Mouse (Mus musculus): ENCODE measurements around the gene Kif22.
A peak's percentile ranks its signal among the peaks of the same experiment; 100 is the strongest.
"Not testable (repeated sequence)": the region's sequence is repeated elsewhere in the genome, so short reads cannot be mapped to it uniquely, and the experiment has no call there.

The Kif22 gene

DNA sequence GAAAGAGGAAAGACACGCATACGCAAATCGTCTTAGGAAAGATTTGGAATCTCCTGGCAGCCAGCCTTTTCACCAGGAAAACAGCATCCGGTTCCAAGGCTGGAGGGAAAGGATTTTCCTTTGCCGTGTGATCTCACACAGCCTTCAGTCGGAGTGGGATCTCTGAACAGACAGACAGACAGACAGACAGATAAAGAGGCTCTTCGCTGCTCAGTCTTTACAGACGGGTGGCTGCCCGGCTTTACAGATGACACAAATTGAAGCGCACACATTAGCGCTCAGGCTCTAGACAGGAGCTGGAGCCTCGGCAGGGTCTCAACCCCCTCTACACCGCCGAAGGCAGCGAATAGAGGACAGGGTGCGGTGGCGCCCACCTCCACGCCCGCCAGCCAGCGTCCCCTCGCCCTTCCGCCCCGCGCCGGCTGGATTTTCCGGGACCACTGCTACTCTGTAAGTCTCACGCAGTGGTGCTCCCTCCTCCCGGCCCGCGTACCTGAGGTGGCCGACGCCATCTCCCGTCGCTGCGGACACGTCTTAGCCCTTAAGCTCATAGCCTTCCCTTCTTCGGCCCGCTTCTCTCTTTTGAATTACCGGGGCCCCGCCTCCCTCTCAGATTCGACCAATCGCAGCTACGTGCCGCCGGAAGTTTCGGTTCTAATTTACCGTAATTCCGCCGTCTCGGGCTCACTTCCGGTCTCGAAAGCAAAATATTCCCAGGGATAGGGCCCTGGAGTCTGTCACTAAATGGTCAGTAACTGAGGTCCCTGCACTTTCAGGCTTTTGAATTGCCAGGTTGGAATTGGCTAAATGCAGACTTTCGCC, at the start of gene Kif22:
Gene Kif22 (minus strand): TSS at position 621 of the 822 bp plus-strand sequence.
- DNase-seq, result peak; percentile 89 to 91

- peak; percentile 98 to 99 for DNase-seq
Observed at GRCm38 (mm10) chr7:127091114-127091896, 49.0 kb upstream of the Kif22 start, which contains the start of gene AI467606. AI467606 (plus strand) TSS chr7:127091359.

GRCm38 (mm10) chr7:127090154-127091113, 48.2 kb upstream of the Kif22 start:
- peak; percentile 28 to 37 for DNase-seq

DNA sequence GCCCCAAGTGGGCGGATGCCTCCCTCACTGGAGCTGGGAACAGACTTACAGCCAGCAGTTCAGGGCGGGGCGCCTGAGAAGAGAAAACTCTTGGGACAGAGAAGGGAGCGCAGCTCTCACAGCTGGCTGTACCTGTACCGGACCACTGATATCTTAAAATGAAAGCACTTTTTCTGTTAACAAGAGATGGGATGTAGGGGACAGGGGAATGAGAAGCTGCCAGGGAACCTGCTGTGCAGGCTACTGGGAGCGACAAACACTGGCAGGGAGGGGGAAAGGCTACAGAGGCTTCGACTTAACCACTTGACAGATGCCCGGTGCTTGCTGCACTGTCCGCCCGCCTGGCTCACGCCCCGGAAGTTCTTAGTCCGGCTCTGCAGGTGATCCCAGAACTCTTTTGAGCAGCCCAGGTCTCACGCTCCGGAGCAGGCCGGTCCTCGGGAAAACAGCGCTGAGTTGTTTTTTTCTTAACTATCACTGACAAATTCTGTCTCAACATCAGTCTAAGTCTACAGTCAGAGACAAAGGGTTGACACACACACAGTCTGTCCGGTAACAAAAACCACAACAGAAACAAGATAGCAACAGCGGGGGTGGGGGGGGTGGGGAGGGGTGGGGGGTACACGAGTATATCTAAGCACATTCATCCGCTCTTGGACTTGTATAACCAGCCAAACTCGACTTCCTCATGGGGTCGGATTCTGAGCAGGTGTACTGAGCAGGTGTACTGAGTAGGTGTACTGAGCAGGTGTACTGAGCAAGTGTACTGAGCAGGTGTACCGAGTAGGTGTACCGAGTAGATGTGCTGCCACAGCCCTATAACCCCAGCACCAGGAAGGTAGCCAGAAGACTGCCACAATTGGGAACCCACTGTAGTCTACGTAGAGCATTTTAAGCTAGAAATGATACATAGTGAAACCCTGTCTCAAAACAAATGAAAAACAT, 46.9 kb upstream of the Kif22 start:
- DNase-seq, result peak; percentile 45 to 53

DNA sequence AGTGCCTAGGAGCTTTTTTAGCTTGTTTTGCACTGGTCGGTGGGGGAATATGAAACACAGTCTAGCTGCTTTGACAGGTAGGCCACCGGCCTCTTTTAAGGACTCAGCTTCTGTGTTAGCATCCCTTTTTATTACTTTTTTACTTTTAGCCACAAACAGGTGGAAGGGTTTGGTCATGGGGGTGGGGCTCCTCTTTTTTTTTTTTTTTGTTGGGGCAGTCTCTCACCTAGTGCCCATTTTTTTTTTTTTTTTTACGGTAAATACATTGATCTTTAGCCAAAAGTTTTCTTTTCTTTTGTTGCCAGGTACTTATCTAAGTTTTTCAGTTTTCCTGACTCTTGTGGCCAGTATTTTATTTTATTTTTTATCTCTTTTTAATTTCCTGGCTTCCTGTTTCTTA, 45.8 kb upstream of the Kif22 start:
- no peak for DNase-seq

DNA sequence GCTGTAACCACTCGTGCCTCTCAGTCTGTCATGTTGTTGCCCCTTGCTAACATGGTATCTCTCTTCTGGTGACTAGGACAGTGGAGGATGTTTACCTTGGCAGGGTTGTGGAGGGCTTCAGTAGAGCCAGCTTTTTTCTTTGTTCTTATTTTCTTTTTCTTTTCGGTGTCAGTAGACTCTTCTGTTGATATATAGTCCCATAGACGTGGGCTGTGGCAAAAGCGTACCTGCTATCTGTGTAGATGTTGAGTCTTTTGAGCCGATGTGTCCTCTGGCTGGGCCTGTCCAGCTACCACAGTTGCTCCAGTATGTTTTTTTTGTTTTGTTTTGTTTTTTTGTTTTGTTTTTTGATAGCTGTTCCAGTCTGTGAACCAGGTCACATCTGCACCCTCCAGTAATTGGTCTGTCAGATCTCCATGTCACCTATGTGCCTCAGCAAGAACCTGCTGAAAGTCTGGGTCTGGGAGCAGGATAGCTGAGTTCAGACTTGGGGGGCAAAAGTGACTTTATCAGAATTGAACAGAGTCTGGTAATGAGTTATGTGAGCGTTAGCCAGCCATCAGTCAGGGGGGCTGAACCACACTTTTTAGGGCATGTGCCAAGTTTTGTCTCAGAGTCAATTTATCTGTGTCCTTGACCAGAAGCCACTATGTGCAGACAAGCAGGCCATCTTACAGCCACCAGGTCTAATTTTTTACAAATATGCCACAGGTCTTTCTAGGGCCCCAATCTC, 45.2 kb upstream of the Kif22 start, which contains the start of gene Zg16:
Gene Zg16 (minus strand): TSS at position 51 of the 733 bp plus-strand sequence.
- DNase-seq, result not testable (repeated sequence)

DNA sequence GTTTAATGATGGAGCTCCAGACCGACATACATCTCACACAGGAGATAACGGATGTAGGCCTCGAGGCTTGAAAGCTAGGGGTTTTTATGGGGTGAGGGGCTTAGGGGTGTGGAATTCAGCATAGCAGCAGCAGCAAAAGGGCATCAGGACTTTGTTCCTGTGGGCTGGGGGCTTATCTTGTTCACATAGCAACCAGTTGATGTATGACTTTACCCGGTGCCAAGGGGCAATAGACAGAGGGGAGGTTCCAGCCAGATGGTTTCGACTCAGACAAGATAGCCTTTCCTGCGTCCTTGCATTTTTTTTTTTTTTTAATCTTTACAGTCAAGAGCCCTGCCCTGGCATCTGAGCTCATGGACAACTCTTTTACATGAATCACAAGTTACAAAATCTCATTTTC, 43.5 kb upstream of the Kif22 start:
- not testable (repeated sequence) for DNase-seq

DNA sequence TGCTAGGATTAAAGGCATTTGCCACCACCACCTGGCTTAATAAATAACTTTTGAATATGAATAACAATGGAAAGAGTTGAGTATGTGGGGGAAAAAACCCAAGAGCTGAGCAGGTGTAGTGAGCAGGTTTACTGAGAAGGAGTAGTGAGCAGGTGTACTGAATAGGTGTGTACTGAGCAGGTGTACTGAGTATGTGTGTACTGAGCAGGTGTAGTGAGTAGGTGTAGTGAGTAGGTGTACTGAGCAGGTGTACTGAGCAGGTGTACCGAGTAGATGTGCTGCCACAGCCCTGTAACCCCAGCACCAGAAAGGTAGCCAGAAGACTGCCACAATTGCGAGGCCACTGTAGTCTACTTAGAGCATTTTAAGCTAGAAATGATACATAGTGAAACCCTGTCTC, 42.5 kb upstream of the Kif22 start:
- no peak for DNase-seq

DNA sequence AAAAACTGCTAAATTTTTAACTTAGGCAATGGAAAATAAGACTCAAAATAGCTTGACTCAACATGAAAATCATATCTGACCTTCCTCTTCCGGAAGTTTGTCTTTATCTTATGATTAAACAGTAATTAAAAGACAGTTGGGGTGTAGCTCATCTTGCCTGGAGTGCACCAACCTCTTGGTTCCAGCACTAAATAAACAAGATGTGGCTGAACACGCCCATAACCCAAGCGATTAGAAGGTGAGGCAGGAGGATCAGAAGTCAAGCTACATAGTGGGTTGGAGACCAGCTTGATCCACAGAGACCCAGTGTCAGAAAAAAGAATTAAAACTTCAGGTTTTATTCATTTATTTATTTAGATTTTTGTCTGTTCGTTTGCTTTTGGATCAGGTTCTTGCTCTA, 41.4 kb upstream of the Kif22 start:
- DNase-seq, result no peak

GRCm38 (mm10) chr7:127082995-127083394, 40.7 kb upstream of the Kif22 start:
- DNase-seq, result no peak

DNA sequence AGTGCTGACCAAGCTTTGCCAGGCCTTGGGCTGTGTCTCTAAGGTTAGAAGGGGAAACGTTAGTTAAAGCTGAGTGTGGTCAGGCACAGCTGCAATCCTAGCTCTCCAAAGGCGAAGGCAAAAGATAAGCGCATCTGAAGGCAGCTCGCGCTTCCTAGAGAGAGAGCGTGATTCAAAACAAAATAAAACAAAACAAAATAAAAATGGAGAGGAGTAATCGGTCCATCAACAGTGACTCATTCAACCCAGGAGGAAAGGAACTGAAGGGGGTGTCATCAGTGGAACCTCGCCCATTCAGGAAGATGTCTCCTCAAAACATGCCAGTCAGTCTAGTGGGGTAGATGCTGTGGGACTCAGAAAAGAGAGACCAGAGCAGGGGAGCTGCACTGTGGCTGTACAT, 40.0 kb upstream of the Kif22 start:
- DNase-seq, result peak in 1 of 2 experiments; percentile 11

DNA sequence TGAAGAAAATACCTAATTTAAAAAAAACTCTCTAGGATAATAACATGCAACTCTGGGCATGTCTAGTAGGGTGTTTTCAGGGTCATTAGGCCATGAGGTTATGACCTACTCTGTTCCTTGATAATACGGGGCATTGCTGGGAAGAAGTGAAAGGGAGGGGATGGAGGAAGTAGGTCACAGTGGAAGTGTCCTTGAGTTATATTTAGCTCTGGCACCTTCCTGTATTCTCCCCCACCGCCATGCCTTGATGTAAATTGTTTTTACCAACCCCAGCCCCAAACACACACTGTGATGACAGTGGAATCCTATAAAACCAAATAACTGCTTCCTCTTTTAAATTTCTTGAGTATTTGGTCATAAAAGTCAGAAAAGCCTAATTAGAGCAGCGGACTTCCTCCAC, 37.8 kb upstream of the Kif22 start:
- DNase-seq, result peak; percentile 30 to 42

DNA sequence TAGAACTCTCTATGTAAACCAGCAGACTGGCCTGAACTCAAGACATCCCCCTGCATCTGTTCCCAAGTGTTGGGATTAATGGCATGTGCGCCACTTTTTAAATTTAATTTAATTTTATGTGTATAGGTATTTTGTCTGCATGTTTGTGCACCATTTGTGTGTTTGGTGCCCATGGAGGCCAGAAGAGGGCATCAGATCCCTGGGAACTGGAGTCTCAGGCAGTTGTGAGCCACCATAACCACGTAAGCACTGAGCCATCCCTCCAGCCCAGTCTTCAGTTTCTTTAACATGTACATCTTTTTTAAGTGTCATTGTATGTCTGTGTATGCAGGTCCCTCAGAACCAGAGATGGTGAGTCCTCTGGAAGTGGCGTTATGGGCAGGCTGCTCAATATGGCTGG, 35.4 kb upstream of the Kif22 start:
- DNase-seq, result peak; percentile 53 to 56

GRCm38 (mm10) chr7:127076188-127076587, 33.9 kb upstream of the Kif22 start:
- DNase-seq, result no peak

GRCm38 (mm10) chr7:127073221-127073620, 30.9 kb upstream of the Kif22 start:
- no peak for DNase-seq

DNA sequence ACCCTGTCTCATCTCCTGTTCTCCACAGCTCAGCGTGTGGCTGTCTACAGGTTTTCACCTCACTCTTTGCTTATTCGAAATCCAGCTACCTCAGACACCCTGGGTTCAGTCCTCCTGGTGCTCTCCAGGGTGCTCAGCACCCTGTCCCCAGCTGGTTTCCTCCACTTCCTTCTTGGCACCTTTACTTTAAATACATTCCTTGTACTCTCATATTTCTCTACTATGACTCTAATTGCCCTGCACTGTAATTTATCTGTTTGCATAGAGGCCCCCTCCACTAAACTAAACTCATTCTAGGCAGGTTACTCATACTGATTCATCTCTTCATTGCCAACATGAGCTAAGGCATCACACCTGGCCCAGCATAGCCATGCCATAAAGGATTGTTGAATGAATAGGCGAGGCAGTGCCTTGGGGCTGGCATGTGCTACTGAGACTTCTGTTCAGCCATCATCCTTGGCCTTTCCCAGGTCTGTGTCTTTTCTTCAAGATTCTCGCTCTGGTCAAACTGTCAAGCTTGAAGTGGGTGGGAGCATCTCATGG, 28.7 kb upstream of the Kif22 start:
- no peak for DNase-seq

DNA sequence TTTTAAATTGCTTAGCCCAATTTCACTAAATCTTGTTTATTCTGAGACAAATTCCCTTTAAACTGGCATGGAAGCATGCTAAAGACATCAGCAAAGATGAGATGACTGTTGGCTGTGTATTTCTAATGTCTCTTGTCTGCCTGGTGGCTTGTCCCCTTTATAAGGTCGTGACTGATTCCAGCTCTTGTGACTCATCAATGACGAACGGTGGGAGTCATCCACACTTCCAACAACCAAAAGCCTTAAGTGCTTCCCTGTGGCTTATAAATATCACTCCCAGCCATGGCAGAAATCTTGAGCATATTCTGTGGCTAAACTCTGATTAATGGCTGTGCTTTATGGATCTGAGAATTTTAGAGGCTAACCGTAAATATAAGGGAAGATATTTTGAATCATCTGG, 24.0 kb upstream of the Kif22 start:
- no peak for DNase-seq

DNA sequence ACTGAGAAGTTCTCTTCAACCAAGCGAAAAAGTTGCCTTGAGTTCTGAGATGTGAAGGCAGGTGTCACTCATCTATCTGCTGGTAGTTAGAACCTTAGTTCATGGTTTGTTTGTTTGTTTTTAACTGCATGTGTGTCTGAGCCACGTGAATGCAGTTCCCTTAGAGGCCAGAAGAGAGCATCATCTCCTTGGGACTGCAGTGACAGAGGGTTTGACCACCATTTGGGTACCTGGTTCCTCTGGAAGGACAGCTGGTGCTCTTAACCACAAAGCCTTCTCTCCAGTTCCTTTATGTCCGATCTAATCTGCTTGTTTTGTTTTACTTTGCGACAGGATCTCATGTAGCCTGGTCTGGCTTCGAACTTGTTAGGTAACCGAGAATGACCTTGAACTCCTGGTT, 23.3 kb upstream of the Kif22 start:
- DNase-seq, result no peak

DNA sequence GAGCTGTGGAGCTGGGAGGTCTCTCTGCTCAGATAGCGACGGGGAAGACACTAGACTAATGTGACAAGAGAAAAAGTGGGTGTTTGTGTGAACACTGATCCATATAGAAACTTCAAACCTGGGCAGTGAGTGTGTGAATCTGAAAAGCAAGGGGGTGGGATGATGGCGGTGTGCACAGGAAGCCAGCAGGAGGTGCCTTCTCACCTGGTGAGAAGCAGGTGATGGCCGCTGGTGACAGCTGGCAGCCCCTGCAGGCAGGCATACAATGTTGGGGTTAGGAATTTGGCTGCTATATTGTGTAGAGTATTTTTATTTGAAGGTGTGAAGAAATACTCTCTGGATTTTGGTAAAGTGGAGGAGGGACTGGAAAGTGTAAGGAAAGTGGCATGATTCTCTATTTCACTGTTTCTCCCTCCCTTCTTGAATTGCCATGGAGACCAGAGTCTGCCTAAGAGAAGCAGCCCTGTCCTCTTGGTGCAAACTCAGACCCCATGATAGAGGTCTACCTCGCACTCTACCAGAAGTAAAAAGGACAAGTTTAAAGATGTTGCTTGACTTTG, 12.8 kb upstream of the Kif22 start:
- DNase-seq, result no peak

DNA sequence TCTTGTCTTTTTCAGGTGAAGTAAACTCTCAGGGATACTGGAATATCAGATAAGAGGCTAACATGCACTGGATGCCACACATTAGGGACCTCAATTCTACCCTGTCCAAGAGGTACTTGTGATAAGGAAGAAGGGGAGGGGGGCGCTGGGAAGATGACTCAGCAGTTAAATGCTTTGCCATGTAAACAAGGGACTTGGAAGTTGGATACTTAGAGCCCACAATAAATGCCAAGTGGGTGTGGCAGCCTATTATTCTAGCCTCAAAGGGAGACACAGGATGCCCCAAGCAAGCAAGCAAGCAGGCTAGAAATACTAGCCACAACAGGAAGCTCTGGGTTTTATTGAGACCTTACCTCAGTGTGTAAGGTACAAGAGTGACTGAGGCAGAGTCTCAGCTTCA, 11.0 kb downstream of the Kif22 start:
- no peak for DNase-seq

All from B cell, adult 2 months (primary cell).